Mouse (Mus musculus) olfactory bulb, adult 2 months (tissue): ENCODE data around the gene Ifnl3.

Source experiments
- CTCF ChIP-seq: fragments of 200-500 bp; IDR thresholded peaks from 2 replicates; pipeline ENCODE4 v1.5.1; 2012; ENCODE audit warnings: low read depth, mild to moderate bottlenecking, low read length, moderate library complexity; ENCODE audit not compliant: insufficient read depth
- POLR2A ChIP-seq: fragments of 200-500 bp; IDR thresholded peaks from 2 replicates; pipeline ENCODE4 v1.6.1; 2012; ENCODE audit warnings: mild to moderate bottlenecking, low read depth, low read length, moderate library complexity; ENCODE audit not compliant: insufficient read depth

DNA sequence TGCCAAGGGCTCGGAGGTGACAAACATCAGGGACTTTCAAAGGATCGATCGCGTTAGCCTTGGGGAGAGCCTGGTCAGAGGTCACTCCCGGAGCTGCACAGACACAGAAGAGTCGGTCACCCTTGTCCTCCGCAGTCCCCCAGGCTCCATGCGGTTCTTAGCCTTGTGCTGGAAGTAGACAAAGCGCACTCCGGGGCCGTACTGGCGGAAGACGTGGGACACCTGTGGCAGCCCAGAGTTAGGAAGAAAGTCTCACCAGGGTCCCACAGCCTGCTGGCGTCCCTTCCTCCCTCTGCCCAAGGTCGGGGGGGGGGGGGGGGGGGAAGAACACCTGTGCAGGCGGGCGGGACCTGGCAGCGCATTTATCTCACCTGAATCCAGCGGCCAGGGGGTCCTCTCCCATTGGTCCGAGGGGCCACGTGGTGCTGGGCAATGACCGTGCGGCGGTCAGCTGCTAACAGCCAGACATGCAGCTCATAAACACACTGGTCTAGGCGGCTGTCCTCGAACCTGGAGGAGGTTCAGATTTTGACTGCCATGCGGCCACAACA, 21.5 kb downstream of the Ifnl3 start:
- TF ChIP-seq POLR2A (no peak), CTCF (no peak)
